Mouse (Mus musculus) kidney, embryonic 16.5 days (tissue): ENCODE measurements around the gene Stard10. TPM values are rescaled to one million over a fixed set of nuclear protein-coding genes. Genes with fewer than 3 reads are reported as not detected.

Experiments used
- ATAC-seq: fragments of 200-750 bp; cut with Nextera tagmentation; 2 replicates; pipeline ENCODE4 v1.8.0; 2017; ENCODE audit warnings: moderate TSS enrichment; ENCODE audit not compliant: low FRiP score, low TSS enrichment
- H3K27ac ChIP-seq: fragments of 300-500 bp; sonication (generic); 2 replicates; pipeline ENCODE4 v1.5.1; 2014; ENCODE audit warnings: low read length
- H3K27me3 ChIP-seq: fragments of 300-500 bp; sonication (generic); 2 replicates; pipeline ENCODE4 v1.6.1; 2014; ENCODE audit warnings: low read length, control low read depth, mixed read lengths; ENCODE audit not compliant: insufficient read depth
- H3K36me3 ChIP-seq: fragments of 300-500 bp; sonication (generic); 2 replicates; pipeline ENCODE4 v1.6.1; 2014; ENCODE audit warnings: low read length, control low read depth, mixed read lengths; ENCODE audit not compliant: insufficient read depth
- H3K4me1 ChIP-seq: fragments of 300-500 bp; sonication (generic); 2 replicates; pipeline ENCODE4 v1.6.1; 2014; ENCODE audit warnings: low read length, control low read depth, mixed read lengths; ENCODE audit not compliant: insufficient read depth
- H3K4me2 ChIP-seq: fragments of 300-500 bp; sonication (generic); replicated peaks from 2 replicates; pipeline ENCODE4 v1.6.1; 2014; ENCODE audit warnings: low read depth, low read length
- H3K4me3 ChIP-seq: fragments of 300-500 bp; sonication (generic); 2 replicates; pipeline ENCODE4 v1.5.1; 2014; ENCODE audit warnings: mild to moderate bottlenecking, low read length
- H3K9ac ChIP-seq: fragments of 300-500 bp; sonication (generic); replicated peaks from 2 replicates; pipeline ENCODE4 v1.6.1; 2014; ENCODE audit warnings: low read length
- H3K9me3 ChIP-seq: fragments of 300-500 bp; sonication (generic); 2 replicates; pipeline ENCODE4 v1.6.1; 2016; ENCODE audit warnings: low read length, control low read depth
- WGBS: fragments of 180-500 bp; shearing (Covaris S2); extraction: QIAGEN DNeasy Blood & Tissue Kit; methylation state at CpG from one replicate; pipeline ENCODE4 v1.1.7; 2014; 5-methylcytosine and 5-hydroxymethylcytosine counted together
- polyA plus RNA-seq: library from polyadenylated mRNA; unstranded; fragments of >200 nt; fragmentation: Nextera tagmentation; extraction: Ambion mirVana; gene quantifications from 2 replicates; pipeline ENCODE4 v1.2.1, GENCODE M21; 2015

Stard10 gene
- polyA plus RNA-seq, 1 experiment from 2014 or later, result 66.8 TPM

- peak overlapping the region; percentile 81 for H3K27ac ChIP-seq
- H3K4me2 ChIP-seq, result peak overlapping the region; percentile 35
- peak; percentile 56 for ATAC-seq
- peaks cover 7% of the 10 kb centered on the region; the same call in 1 of the 2 replicates for H3K36me3 ChIP-seq
- no peaks in the 10 kb centered on the region for H3K27me3 ChIP-seq
- no peaks in the 10 kb centered on the region for H3K9me3 ChIP-seq
- peaks cover 29% of the 10 kb centered on the region for H3K4me1 ChIP-seq
- H3K9ac ChIP-seq, result no peak overlapping the region
- 24% methylated on average over 6 of the region's 6 CpGs for WGBS
- H3K4me3 ChIP-seq, result no peak overlapping the region
Observed at GRCm38 (mm10) chr7:101385331-101385733, 68.4 kb downstream of the Stard10 start.

- Histone ChIP-seq H3K36me3 (peaks cover 7% of the 10 kb centered on the region; the same call in 1 of the 2 replicates), H3K27me3 (no peaks in the 10 kb centered on the region), H3K27ac (peak overlapping the region; percentile 81), H3K4me1 (peaks cover 29% of the 10 kb centered on the region), H3K4me2 (peak overlapping the region; percentile 35), H3K4me3 (peak overlapping the region; percentile 6; the same call in 1 of the 2 replicates), H3K9me3 (no peaks in the 10 kb centered on the region), H3K9ac (peak overlapping the region; percentile 22; the same call in 1 of the 2 replicates)
- WGBS, result 33% methylated on average over 7 of the region's 10 CpGs
- peak; percentile 40 for ATAC-seq
Observed at GRCm38 (mm10) chr7:101385866-101386452, 69.1 kb downstream of the Stard10 start.

- no peak overlapping the region for H3K9ac ChIP-seq
- no peak overlapping the region for H3K4me2 ChIP-seq
- H3K4me1 ChIP-seq, result peaks cover 56% of the 10 kb centered on the region
- no peak for ATAC-seq
- peaks cover 7% of the 10 kb centered on the region; the same call in 1 of the 2 replicates for H3K36me3 ChIP-seq
- no peaks in the 10 kb centered on the region for H3K27me3 ChIP-seq
- WGBS, result 83% methylated on average over 6 of the region's 6 CpGs
- no peak overlapping the region for H3K4me3 ChIP-seq
- no peaks in the 10 kb centered on the region for H3K9me3 ChIP-seq
- H3K27ac ChIP-seq, result no peak overlapping the region
Observed at GRCm38 (mm10) chr7:101389256-101389655, 72.4 kb downstream of the Stard10 start.

- H3K4me2 ChIP-seq, result no peak overlapping the region
- H3K9me3 ChIP-seq, result no peaks in the 10 kb centered on the region
- 58% methylated on average over 4 of the region's 4 CpGs for WGBS
- ATAC-seq, result 0 out of 2 replicates have a peak, but pooled peaks have one; percentile 8
- peaks cover 41% of the 10 kb centered on the region for H3K4me1 ChIP-seq
- no peak overlapping the region for H3K4me3 ChIP-seq
- H3K27me3 ChIP-seq, result no peaks in the 10 kb centered on the region
- H3K36me3 ChIP-seq, result peaks cover 10% of the 10 kb centered on the region; the same call in 1 of the 2 replicates
- H3K27ac ChIP-seq, result peak overlapping the region; percentile 98
- no peak overlapping the region for H3K9ac ChIP-seq
Observed at GRCm38 (mm10) chr7:101391909-101392479, 75.1 kb downstream of the Stard10 start.

- no peak for ATAC-seq
Observed at GRCm38 (mm10) chr7:101393015-101393414, 76.1 kb downstream of the Stard10 start.

GRCm38 (mm10) chr7:101393694-101394504 is 77.0 kb downstream of the Stard10 start:
- H3K36me3 ChIP-seq, result peaks cover 23% of the 10 kb centered on the region
- H3K4me2 ChIP-seq, result peak overlapping the region; percentile 49
- peak overlapping the region; percentile 48 for H3K4me3 ChIP-seq
- H3K9ac ChIP-seq, result peak overlapping the region; percentile 67
- no peaks in the 10 kb centered on the region for H3K27me3 ChIP-seq
- WGBS, result 23% methylated on average over 8 of the region's 8 CpGs
- peak; percentile 93 for ATAC-seq
- peak overlapping the region; percentile 98 for H3K27ac ChIP-seq
- peaks cover 37% of the 10 kb centered on the region for H3K4me1 ChIP-seq
- H3K9me3 ChIP-seq, result no peaks in the 10 kb centered on the region

More at GRCm38 (mm10) chr7:101393015-101393414, 76.1 kb downstream of the Stard10 start:
- peak overlapping the region; percentile 32; the same call in 1 of the 2 replicates for H3K4me2 ChIP-seq
- peaks cover 37% of the 10 kb centered on the region for H3K4me1 ChIP-seq
- peak overlapping the region; percentile 98 for H3K27ac ChIP-seq
- no peak overlapping the region for H3K4me3 ChIP-seq
- H3K9me3 ChIP-seq, result no peaks in the 10 kb centered on the region
- peak overlapping the region; percentile 32; the same call in 1 of the 2 replicates for H3K9ac ChIP-seq
- H3K27me3 ChIP-seq, result no peaks in the 10 kb centered on the region
- WGBS, result 47% methylated on average over 4 of the region's 4 CpGs
- peaks cover 18% of the 10 kb centered on the region for H3K36me3 ChIP-seq

GRCm38 (mm10) chr7:101394569-101394968 is 77.7 kb downstream of the Stard10 start:
- Histone ChIP-seq H3K27me3 (no peaks in the 10 kb centered on the region), H3K4me2 (peak overlapping the region; percentile 49), H3K4me3 (peak overlapping the region; percentile 48), H3K9me3 (no peaks in the 10 kb centered on the region), H3K27ac (peak overlapping the region; percentile 98), H3K36me3 (peaks cover 26% of the 10 kb centered on the region), H3K9ac (peak overlapping the region; percentile 67), H3K4me1 (peaks cover 37% of the 10 kb centered on the region)
- 35% methylated on average over 3 of the region's 3 CpGs for WGBS
- peak; percentile 3; the same call in 1 of the 2 replicates for ATAC-seq

GRCm38 (mm10) chr7:101395471-101395870 is 78.6 kb downstream of the Stard10 start:
- H3K36me3 ChIP-seq, result peaks cover 31% of the 10 kb centered on the region
- no peaks in the 10 kb centered on the region for H3K27me3 ChIP-seq
- peaks cover 37% of the 10 kb centered on the region for H3K4me1 ChIP-seq
- 73% methylated on average over 2 of the region's 2 CpGs for WGBS
- H3K4me3 ChIP-seq, result peak overlapping the region; percentile 48
- H3K9me3 ChIP-seq, result no peaks in the 10 kb centered on the region
- peak overlapping the region; percentile 67 for H3K9ac ChIP-seq
- peak; percentile 11; the same call in 1 of the 2 replicates for ATAC-seq
- H3K4me2 ChIP-seq, result peak overlapping the region; percentile 49
- peak overlapping the region; percentile 98 for H3K27ac ChIP-seq
